Mouse (Mus musculus) kidney, adult 11 months (tissue): ENCODE measurements at regions not wholly inside any gene's neighbourhood (a gene's known extent, or its start where the extent isn't known, plus 50 kb on each side); places are given as distances from the start of the nearest gene placed in this dataset.

Source experiments
- DNase-seq: peaks from one replicate; pipeline ENCODE4 v3.0.0; 2022

GRCm38 (mm10) chr14:59075845-59076745 lies 66.6 kb downstream of the 1700129C05Rik start:
- no peak for DNase-seq

- peak; percentile 14 for DNase-seq
Measured at GRCm38 (mm10) chr14:59072323-59073039, 70.2 kb downstream of the 1700129C05Rik start.

GRCm38 (mm10) chr14:59070056-59070455 lies 72.6 kb downstream of the 1700129C05Rik start:
- no peak for DNase-seq

- DNase-seq, result no peak
Measured at GRCm38 (mm10) chr14:59066456-59067220, 76.1 kb downstream of the 1700129C05Rik start.

GRCm38 (mm10) chr14:59063221-59063620 lies 79.5 kb downstream of the 1700129C05Rik start:
- no peak for DNase-seq

GRCm38 (mm10) chr14:59056832-59057231 lies 85.9 kb downstream of the 1700129C05Rik start:
- DNase-seq, result no peak

- DNase-seq, result peak; percentile 63
Measured at GRCm38 (mm10) chr14:59055283-59055682, 87.4 kb downstream of the 1700129C05Rik start.

GRCm38 (mm10) chr14:59052421-59052820 lies 90.3 kb downstream of the 1700129C05Rik start:
- no peak for DNase-seq

GRCm38 (mm10) chr14:59051478-59051879 lies 91.2 kb downstream of the 1700129C05Rik start:
- no peak for DNase-seq

GRCm38 (mm10) chr14:59045687-59046086 lies 97.0 kb downstream of the 1700129C05Rik start:
- DNase-seq, result no peak

GRCm38 (mm10) chr14:59045235-59045634 lies 97.5 kb downstream of the 1700129C05Rik start:
- no peak for DNase-seq

- no peak for DNase-seq
Measured at GRCm38 (mm10) chr14:59042152-59042551, 100.5 kb downstream of the 1700129C05Rik start.

- peak; percentile 89 for DNase-seq
Measured at GRCm38 (mm10) chr14:59025757-59026156, 116.9 kb downstream of the 1700129C05Rik start.

GRCm38 (mm10) chr14:59009534-59009933 lies 133.2 kb downstream of the 1700129C05Rik start:
- no peak for DNase-seq

GRCm38 (mm10) chr14:58999106-58999778 lies 143.5 kb downstream of the 1700129C05Rik start:
- no peak for DNase-seq

- DNase-seq, result no peak
Measured at GRCm38 (mm10) chr14:58994994-58995393, 147.7 kb downstream of the 1700129C05Rik start.

- no peak for DNase-seq
Measured at GRCm38 (mm10) chr14:58989644-58990217, 153.0 kb downstream of the 1700129C05Rik start.

- DNase-seq, result no peak
Measured at GRCm38 (mm10) chr14:58987688-58988087, 155.0 kb downstream of the 1700129C05Rik start.

- no peak for DNase-seq
Measured at GRCm38 (mm10) chr14:58985838-58986237, 156.9 kb downstream of the 1700129C05Rik start.

- no peak for DNase-seq
Measured at GRCm38 (mm10) chr14:58976791-58977190, 165.9 kb downstream of the 1700129C05Rik start.

GRCm38 (mm10) chr14:58969248-58969647 lies 173.4 kb downstream of the 1700129C05Rik start:
- DNase-seq, result no peak

- DNase-seq, result no peak
Measured at GRCm38 (mm10) chr14:58967975-58968374, 174.7 kb downstream of the 1700129C05Rik start.
